Mouse (Mus musculus): ENCODE results near the gene Mcidas.

Mcidas gene

DNA sequence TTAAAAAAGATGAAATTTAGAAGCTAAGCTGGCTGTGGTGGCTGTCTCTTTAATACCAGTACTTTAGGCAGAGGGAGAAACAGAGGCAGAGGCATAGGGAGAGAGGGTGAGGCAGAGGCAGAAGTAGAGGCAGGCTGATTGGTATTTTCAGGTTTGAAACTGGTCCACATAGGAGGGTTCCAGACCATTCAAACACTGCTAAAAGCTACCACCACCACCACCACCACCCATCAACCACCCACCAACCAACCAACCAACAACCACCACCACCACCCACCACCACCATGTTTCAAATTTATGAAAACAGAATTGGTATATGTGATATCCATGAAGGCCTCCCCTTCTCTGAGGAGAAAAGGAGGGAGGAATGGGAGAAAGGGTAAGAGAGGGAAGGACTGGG lies 39.2 kb downstream of the Mcidas start:
- Histone ChIP-seq H3K27me3 (ENCODE audit: control insufficient read depth, insufficient read depth, low read length, poor library complexity, severe bottlenecking) (peaks cover 6% of the 10 kb centered on the region), H3K36me3 (ENCODE audit: control insufficient read depth, insufficient read depth, low read length, poor library complexity, severe bottlenecking) (no peaks in the 10 kb centered on the region)
- no peak for DNase-seq (ENCODE audit: low read depth, low spot score)

DNA sequence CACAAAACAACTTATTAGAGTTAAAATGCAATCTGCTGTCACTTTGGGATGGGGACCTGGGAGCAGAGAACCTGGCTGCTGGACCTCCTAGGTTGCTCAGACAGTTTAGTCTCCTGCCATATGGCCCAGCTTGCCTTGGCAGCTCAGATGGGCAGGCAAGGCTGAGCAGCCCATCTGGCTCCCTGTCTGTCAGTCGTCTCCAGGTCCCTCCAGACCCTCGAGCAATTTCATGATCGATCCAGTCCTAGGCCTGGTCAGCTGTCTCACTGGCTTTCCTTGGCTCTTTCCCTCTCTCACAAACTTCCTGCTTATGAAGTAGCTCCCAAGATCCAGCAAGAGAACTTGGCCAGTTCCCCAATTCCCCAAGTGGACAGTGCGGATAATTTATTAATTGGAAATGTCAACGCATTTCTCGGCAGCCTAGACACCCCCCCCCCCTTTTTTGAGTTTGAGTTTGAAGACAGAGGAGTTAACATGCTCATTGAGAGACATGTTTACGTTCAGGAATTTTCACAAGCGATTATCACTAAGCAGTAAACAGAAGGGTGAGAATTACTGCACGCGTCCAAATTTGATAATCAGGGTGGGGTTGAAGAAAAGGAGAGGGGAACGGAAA lies 40.7 kb downstream of the Mcidas start:
- peaks cover 6% of the 10 kb centered on the region for H3K27me3 ChIP-seq (ENCODE audit: control insufficient read depth, insufficient read depth, low read length, poor library complexity, severe bottlenecking)
- no peaks in the 10 kb centered on the region for H3K36me3 ChIP-seq (ENCODE audit: control insufficient read depth, insufficient read depth, low read length, poor library complexity, severe bottlenecking)
- peak; percentile 8 for DNase-seq (ENCODE audit: low read depth, low spot score)

DNA sequence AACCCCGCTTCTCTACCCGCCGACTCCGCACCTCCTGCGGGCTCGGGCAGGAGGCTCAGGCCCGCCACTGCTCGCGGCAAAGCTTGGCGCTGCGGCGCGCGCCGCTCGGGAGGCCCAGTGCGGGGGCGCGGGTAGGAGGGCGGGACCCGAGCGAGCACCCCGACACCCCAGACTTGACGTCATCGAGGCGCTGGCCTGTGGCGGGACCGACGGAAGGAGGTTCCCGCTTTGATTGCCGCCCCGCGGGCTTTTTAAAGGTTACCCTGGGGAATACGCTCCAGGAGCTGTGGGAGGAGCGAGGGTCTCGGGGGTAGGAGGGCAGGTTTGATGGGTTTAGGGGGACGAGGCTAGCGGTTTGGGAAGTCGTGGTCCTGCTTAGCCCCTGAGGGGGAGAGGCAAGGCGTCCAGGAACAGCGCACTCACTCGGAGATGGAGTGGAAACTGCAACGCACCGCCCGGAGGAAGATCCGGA lies 41.3 kb downstream of the Mcidas start, which contains the start of gene Cdc20b:
Gene Cdc20b (plus strand): TSS at position 162 of the 472 bp plus-strand sequence.
- H3K36me3 ChIP-seq (ENCODE audit: control insufficient read depth, insufficient read depth, low read length, poor library complexity, severe bottlenecking): no peaks in the 10 kb centered on the region
- DNase-seq (ENCODE audit: low read depth, low spot score): peak; percentile 79
- peaks cover 6% of the 10 kb centered on the region for H3K27me3 ChIP-seq (ENCODE audit: control insufficient read depth, insufficient read depth, low read length, poor library complexity, severe bottlenecking)

DNA sequence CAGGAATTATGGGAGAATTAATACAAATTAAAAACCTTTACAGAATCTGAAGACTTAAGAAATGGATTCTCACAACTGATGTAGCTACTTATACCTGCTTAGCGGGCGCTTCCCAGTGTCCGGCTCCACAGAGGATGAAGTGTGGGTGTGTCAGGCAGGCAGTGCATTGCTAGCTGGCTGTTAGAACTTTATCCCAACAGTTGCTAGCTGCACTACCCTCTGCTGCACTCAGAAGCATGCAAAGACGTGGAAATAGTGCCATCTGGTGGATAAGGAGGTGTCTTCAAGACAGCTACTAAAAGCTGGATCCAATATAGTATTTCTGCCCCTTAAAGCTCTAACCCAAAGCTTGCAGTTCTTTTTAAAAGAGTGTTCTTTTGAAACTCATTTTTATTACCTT lies 42.2 kb downstream of the Mcidas start:
- Histone ChIP-seq H3K27me3 (ENCODE audit: control insufficient read depth, insufficient read depth, low read length, poor library complexity, severe bottlenecking) (peaks cover 6% of the 10 kb centered on the region), H3K36me3 (ENCODE audit: control insufficient read depth, insufficient read depth, low read length, poor library complexity, severe bottlenecking) (no peaks in the 10 kb centered on the region)
- peak; percentile 93 for DNase-seq (ENCODE audit: low read depth, low spot score)

DNA sequence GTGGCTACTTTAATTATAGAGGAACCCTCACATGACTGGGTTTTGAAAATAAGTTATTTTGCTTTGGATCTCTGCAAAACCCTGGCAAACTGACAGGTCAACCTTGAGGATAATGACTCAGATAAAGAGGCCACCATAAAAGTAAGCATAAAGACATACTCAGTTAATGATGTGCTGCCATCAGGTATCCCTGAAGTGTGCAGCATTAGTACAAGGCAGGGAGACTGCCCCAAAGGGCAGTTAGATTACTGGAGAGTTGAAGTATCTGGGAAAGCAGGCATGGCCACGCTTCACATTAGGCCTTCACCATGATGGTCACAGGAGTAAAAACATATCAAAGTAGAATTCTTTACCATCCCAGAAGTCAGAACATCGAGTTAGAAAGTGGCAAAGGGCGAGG lies 51.2 kb downstream of the Mcidas start:
- no peaks in the 10 kb centered on the region for H3K36me3 ChIP-seq (ENCODE audit: control insufficient read depth, insufficient read depth, low read length, poor library complexity, severe bottlenecking)
- H3K27me3 ChIP-seq (ENCODE audit: control insufficient read depth, insufficient read depth, low read length, poor library complexity, severe bottlenecking): no peaks in the 10 kb centered on the region
- no peak for DNase-seq (ENCODE audit: low read depth, low spot score)

DNA sequence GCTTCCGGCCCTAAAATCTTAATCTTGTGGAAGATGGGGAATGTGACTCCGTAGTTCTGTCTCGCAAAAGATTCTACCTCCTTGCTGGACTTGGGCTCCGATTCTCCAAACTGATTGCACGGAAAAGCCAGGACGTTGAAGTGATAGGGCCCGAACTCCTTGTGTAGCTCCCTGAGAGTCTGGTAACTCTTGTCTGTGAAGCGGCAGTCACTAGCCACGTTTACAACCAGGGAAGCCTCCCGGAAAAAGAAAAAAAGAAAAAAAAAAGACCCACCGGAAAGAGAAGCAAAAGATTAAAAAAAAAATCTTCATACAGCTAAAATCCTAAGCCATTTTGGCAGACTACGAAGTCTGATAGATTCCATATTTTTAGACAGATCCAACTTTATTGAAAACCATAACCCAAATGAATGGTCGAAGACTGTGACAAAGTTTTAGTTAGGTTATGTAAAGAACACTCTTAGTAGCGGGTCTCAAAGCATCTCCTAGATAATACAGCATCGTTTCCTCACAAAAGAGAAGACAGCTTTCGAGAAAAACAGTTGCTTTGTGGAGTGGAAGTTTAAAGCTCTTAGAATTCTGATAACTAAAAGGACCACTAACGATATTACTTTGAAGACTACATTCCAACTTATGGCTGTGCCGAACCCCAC lies 51.9 kb downstream of the Mcidas start:
- no peaks in the 10 kb centered on the region for H3K27me3 ChIP-seq (ENCODE audit: control insufficient read depth, insufficient read depth, low read length, poor library complexity, severe bottlenecking)
- DNase-seq (ENCODE audit: low read depth, low spot score): no peak
- no peaks in the 10 kb centered on the region for H3K36me3 ChIP-seq (ENCODE audit: control insufficient read depth, insufficient read depth, low read length, poor library complexity, severe bottlenecking)

DNA sequence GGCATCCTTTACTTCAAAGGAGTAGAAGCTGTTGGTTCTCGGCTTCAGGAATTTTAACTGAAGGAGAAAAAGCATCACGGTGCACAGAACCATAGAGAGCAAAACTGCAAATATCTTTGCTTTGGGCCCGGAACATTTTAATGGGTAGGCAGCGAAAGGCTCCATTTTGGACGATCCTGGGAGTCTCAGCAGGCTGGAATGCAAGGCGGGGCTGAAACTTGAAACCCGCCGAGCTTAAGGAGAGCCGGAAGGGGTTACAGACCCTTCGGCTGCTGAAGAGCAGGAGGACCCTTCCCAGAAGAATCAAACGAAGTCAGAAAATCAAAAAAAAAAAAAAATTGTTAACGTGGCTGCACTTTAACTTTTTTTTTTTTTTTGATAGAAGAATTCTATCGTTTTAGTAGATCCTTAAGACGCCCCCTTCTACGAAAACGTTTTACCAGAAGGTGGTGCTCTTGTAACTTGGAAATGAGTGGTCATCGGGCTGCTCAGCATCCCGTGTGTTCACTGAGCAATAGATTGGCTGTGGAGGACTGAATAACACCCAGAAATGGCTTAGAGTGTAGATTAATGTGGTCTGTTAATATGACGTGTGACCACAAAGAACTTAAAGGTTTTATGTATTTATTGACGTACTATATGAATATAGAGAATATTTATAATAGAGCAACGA lies 52.7 kb downstream of the Mcidas start, which contains the start of gene Gpx8:
Gene Gpx8 (minus strand): TSS at position 200 of the 673 bp plus-strand sequence.
- Histone ChIP-seq H3K27me3 (ENCODE audit: control insufficient read depth, insufficient read depth, low read length, poor library complexity, severe bottlenecking) (no peaks in the 10 kb centered on the region), H3K36me3 (ENCODE audit: control insufficient read depth, insufficient read depth, low read length, poor library complexity, severe bottlenecking) (no peaks in the 10 kb centered on the region)
- DNase-seq (ENCODE audit: low read depth, low spot score): peak; percentile 29

DNA sequence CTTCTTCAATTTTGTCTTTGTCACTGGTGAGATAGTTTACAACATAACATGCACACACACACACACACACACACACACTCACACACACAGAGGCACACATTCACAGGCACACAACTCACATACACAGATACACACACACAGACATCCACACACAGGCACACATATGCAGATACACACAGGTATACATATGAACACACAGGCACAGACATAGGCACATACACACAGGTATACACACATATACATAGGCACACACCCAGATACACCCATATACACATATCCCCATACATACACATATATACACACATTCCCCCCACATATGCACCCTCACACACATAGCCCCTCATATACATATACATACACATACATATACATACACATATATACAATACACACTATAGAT lies 53.4 kb downstream of the Mcidas start:
- Histone ChIP-seq H3K27me3 (ENCODE audit: control insufficient read depth, insufficient read depth, low read length, poor library complexity, severe bottlenecking) (no peaks in the 10 kb centered on the region), H3K36me3 (ENCODE audit: control insufficient read depth, insufficient read depth, low read length, poor library complexity, severe bottlenecking) (no peaks in the 10 kb centered on the region)
- no peak for DNase-seq (ENCODE audit: low read depth, low spot score)

DNA sequence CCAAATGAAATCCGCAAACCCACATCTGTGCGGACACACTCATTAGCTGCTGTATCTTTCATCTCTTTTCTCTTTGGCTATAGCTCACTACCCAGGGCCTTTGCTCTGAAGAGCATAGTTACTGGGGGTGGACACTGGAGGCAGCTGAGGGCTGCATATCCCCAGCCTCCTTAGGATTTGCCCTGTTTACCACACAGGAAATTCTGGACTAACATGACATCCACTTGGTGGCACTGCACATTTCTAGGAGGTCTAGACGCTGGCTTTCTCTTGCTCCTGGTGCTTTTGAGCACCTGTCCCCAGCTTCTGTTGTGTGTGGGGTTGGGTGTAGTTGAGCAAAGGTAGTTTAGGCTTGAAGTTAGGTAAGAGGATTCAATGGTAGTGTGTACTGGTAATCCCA lies 54.0 kb downstream of the Mcidas start:
- H3K36me3 ChIP-seq (ENCODE audit: control insufficient read depth, insufficient read depth, low read length, poor library complexity, severe bottlenecking): no peaks in the 10 kb centered on the region
- no peaks in the 10 kb centered on the region for H3K27me3 ChIP-seq (ENCODE audit: control insufficient read depth, insufficient read depth, low read length, poor library complexity, severe bottlenecking)
- no peak for DNase-seq (ENCODE audit: low read depth, low spot score)

All from splenic B cell, adult 2 months (primary cell).